9 mouse cellular contexts compared by ENCODE assay signal in genomic region chr9:25592355-25592955, GRCm38 (mm10).
DNase-seq lines count a peak whose midpoint lies in the region; ATAC-seq lines count a peak whose summit lies in the region.
"Had no signal": no experiment of that assay in that cellular context is flagged by ENCODE, and none has a peak within 500 bp of the region (broad histone marks: within the 10 kb centered on the region; RNA-seq: fewer than 3 reads in every experiment).

No protein-coding gene starts in this region.

- peak; percentile 7; the same call in 1 of the 2 replicates for ATAC-seq in embryonic facial prominence, embryonic 11.5 days (replicated peaks; ENCODE audit: insufficient number of reproducible peaks, low FRiP score, low TSS enrichment, low read depth)
- peak; percentile 4 for ATAC-seq in CD4-positive, CD25-positive, alpha-beta regulatory T cell, adult 4 months

- H3K4me3 ChIP-seq in embryonic facial prominence, embryonic 11.5 days (ENCODE audit: low read depth, low read length) = no peak overlapping the region
- no peak overlapping the region for H3K4me3 ChIP-seq in embryonic facial prominence, embryonic 10.5 days
- no peak overlapping the region for H3K4me3 ChIP-seq in limb, embryonic 10.5 days

- 50% methylated on average over 4 of the region's 4 CpGs for WGBS in embryonic facial prominence, embryonic 11.5 days
- WGBS in embryonic facial prominence, embryonic 10.5 days = 67% methylated on average over 4 of the region's 4 CpGs
- 50% methylated on average over 4 of the region's 4 CpGs for WGBS in limb, embryonic 10.5 days

- H3K9me3 ChIP-seq in embryonic facial prominence, embryonic 11.5 days (replicated peaks; ENCODE audit: control insufficient read depth, low read length) = no peaks in the 10 kb centered on the region
- no peaks in the 10 kb centered on the region for H3K9me3 ChIP-seq in embryonic facial prominence, embryonic 10.5 days
- H3K9me3 ChIP-seq in limb, embryonic 10.5 days (replicated peaks) = no peaks in the 10 kb centered on the region

- no peaks in the 10 kb centered on the region for H3K36me3 ChIP-seq in embryonic facial prominence, embryonic 11.5 days (replicated peaks; ENCODE audit: control insufficient read depth, insufficient read depth, low read depth, low read length)
- peaks cover 22% of the 10 kb centered on the region for H3K36me3 ChIP-seq in embryonic facial prominence, embryonic 10.5 days (replicated peaks)
- peaks cover 20% of the 10 kb centered on the region for H3K36me3 ChIP-seq in limb, embryonic 10.5 days

- H3K4me2 ChIP-seq in embryonic facial prominence, embryonic 11.5 days (ENCODE audit: low read depth, low read length) = no peak overlapping the region

- H3K27me3 ChIP-seq in embryonic facial prominence, embryonic 11.5 days (ENCODE audit: control insufficient read depth, insufficient read depth, low read length) = no peaks in the 10 kb centered on the region
- H3K27me3 ChIP-seq in embryonic facial prominence, embryonic 10.5 days (replicated peaks; ENCODE audit: low read depth, poor library complexity, severe bottlenecking) = no peaks in the 10 kb centered on the region
- H3K27me3 ChIP-seq in limb, embryonic 10.5 days (ENCODE audit: low read depth, poor library complexity, severe bottlenecking) = no peaks in the 10 kb centered on the region

- H3K9ac ChIP-seq in embryonic facial prominence, embryonic 11.5 days (replicated peaks; ENCODE audit: low read length) = no peak overlapping the region
- H3K9ac ChIP-seq: liver, embryonic 14.5 days had no signal

- no peak for DNase-seq in embryonic facial prominence, embryonic 11.5 days (ENCODE audit: low spot score)
- no peak for DNase-seq in embryonic facial prominence, embryonic 10.5 days (ENCODE audit: low spot score)
- DNase-seq in heart, postnatal 36 days = peak; percentile 50 to 51
- peak; percentile 23 for DNase-seq in limb, embryonic 10.5 days (ENCODE audit: low spot score)
- no peak for DNase-seq in left cerebral cortex, adult 8-10 months (ENCODE audit: low spot score in 2 of 2)
- no peak for DNase-seq in right cerebral cortex, postnatal 25 days
- DNase-seq in right cerebral cortex, postnatal 4 days = no peak

- no peak overlapping the region for H3K27ac ChIP-seq in embryonic facial prominence, embryonic 11.5 days (replicated peaks; ENCODE audit: low read depth, low read length)
- H3K27ac ChIP-seq in embryonic facial prominence, embryonic 10.5 days (replicated peaks) = no peak overlapping the region
- H3K27ac ChIP-seq in limb, embryonic 10.5 days = no peak overlapping the region
- H3K27ac ChIP-seq: liver, embryonic 14.5 days had no signal

- 0 out of 2 replicates have a peak, but pooled peaks cover 2% of the 10 kb centered on the region for H3K4me1 ChIP-seq in embryonic facial prominence, embryonic 11.5 days (ENCODE audit: control insufficient read depth, insufficient read depth, low read length)
- peaks cover 17% of the 10 kb centered on the region for H3K4me1 ChIP-seq in embryonic facial prominence, embryonic 10.5 days
- peaks cover 19% of the 10 kb centered on the region for H3K4me1 ChIP-seq in limb, embryonic 10.5 days

- intact Hi-C loops in heart, postnatal 36 days (cut with DNase I) = loop anchor here (1.0 to 5.0 kb wide), 5 partner anchors 112 to 440 kb away; partner anchors contain the start of genes Eepd1 and Herpud2

Comparison
In these comparisons a context has a peak if more than half of its experiments do, and no peak if none do; other contexts are left out.
1. DNase-seq: peak in heart, postnatal 36 days (2 of 2) and limb, embryonic 10.5 days (single experiment); none in embryonic facial prominence, embryonic 11.5 days (single experiment), embryonic facial prominence, embryonic 10.5 days (single experiment), left cerebral cortex, adult 8-10 months (0 of 2), right cerebral cortex, postnatal 25 days (single experiment) and right cerebral cortex, postnatal 4 days (single experiment).